Mouse (Mus musculus) naive thymus-derived CD4-positive, alpha-beta T cell, adult 2 months (primary cell): ENCODE measurements at regions not wholly inside any gene's neighbourhood (a gene's known extent, or its start where the extent isn't known, plus 50 kb on each side); places are given as distances from the start of the nearest gene placed in this dataset.

Source experiments
- DNase-seq: peaks from one replicate; pipeline ENCODE4 v3.0.0-alpha.2; 2011; ENCODE audit warnings: low read depth

GRCm38 (mm10) chr15:37166744-37167143 is 159.2 kb upstream of the Zfp706 start:
- no peak for DNase-seq

DNA sequence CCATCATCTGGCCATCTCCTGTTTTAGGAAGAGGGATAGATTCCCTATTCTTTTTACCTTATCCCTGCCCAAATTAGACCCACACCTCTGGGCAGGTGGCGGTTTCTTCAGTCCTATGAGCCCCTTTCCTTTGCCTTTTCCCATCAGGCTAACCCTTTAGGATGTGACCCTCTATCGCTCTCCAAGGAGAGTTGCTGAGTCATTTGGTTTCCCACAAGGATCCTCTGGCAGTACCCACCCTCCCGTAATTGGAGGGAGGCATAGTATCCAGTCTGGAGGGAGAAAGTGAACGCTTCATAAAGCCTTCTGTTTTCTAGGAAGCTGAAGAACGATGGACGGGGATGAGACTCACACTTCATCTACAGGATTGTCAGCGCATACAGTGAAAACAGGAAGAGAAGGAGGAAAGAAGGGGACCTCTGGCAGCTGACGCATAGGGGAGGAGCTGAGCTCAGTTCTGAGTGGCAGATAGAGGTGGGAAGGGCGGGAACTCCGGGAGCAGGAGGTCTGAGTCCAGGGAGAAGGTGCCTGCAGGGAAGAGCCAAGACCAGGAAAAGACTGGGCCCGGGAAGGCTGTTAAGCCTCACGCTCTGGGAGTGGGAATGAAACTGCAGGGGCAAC is 158.4 kb upstream of the Zfp706 start:
- DNase-seq, result no peak

DNA sequence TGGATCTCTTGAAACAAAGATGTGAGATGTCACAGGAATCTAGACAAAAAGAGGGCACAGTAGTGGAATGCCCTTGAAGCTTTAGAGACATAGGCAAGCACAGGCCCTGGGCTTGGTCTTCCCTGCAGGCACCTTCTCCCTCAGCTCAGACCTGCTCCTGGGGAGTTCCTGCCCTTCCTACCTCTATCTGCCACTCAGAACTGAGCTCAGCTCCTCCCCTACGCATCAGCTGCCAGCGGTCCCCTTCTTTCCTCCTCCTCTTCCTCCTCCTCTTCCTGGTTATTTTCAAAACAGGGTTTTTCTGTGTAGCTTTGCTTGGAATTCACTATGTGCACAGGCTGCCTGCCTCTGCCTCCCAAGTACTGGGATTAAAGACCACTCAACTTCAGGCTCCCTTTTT is 157.6 kb upstream of the Zfp706 start:
- DNase-seq, result no peak

DNA sequence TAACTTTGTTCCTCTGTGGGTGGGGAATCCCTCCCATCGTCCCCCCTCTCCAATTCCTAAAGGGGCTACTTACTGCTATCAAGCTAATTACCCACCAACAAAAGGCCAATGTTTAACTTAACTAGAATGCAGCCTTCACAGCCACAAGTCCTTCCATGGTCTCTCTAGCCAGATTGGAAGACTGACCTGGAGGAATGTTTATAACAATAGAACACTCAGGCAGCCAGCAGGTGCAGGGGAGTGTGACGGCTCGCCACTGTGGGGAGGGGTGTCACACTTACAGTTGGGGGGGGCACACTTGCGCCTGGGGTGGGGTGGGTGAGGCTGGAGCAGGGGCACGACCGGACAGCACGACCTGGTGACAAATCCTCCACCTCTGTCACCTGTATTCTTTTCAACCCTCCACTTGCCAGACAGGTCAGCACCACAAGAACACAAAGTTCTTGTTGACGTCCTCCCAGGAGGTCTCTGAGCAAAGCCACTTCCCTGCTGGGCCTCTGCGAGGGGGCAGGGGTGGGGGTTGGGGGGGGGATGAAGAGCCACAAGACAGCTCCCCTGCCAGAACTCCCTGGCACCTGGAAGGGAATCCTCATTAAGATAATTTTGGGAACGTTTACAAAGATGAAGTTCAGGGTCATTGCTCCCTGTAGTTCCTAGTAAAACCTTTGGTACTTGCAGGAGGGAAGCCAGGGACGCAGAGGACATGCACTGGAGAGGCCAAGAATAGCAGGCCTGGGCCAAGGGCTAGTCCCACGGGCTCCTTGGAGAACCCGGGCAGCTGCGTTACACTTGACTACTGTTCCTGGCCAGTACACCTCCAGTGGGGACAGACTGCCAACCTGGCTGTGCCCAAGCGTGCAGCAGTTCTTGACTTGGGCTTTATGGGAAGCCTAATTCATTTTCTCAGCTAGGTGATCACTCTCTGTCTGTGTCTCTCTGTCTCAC is 156.9 kb upstream of the Zfp706 start:
- no peak for DNase-seq

DNA sequence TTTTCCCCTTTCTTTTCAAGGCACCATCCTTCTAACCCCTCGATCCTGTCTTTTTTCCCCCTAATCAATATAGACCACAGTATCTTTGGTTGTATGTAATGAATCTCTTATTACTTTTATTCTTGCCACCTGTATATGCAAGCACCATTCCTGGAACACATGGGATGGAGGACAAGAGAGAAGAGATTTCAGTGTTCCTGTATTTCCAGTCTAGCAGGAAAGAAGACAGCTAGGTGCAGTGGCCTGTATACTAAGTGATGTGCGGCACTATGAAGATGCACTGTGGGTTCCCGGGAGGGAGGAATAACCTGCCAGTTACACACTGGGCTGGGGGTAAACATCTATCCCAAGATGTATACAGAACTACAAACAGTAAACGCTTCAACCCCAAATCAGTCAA is 152.4 kb upstream of the Zfp706 start:
- DNase-seq, result no peak

DNA sequence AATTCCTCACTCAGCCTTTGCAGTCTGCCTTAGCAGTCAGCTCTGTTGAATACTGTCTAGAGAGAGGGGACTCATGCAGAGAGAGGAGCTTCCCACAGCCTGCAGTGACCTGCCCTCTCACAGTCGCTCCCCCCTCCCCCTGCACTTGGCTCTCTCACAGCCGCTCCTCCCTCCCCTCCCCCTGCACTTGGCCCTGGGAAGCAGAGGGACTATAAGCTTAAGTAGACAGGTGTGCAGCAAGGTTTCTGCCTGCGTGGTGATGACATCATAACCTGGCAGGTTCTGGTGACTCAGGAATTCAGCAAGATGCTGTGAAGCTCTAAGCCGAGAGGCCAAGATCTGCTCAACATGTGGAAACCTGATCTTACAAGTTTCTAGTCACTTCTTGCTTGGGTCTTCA is 151.8 kb upstream of the Zfp706 start:
- DNase-seq, result no peak

DNA sequence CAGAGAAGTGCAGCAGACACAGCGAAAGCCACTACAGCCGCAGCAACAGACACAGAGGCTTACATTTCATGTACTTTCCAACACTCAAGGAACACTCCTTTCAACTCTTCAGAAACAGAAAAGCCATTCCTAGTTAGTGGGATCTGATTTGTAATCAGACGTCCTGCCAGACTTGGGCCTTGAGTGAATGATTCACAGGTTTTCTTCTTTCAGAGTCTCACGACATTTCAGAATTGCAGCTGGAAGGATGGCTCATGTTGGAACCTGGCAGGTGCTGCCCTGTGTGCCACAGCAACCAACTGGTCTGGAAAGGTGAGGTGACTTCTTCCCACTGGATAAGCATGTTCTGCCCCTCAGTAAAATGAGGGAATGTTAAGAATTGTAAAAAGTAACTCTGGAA is 149.8 kb upstream of the Zfp706 start:
- DNase-seq, result no peak

DNA sequence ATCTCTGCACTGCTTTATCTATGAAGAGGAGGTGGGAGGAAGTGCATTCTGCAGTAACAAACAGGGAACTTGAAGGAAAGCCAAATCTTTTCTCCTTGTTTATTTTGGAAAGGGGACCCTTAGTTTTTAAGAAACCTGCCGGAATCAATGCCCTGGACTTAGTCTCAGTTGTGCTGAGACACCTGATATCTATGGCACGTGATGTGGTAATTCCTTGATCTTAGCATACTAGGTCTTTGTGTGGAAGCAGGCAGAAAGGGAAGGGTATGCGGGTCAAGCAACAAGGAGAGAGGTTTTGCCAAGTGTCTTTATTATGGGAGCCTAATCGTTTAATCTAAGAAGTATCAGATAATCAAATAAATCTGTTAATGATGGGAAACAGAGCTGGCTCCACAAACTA is 147.4 kb upstream of the Zfp706 start:
- DNase-seq, result no peak

- DNase-seq, result no peak
Observed at GRCm38 (mm10) chr15:37153177-37153576, 145.6 kb upstream of the Zfp706 start.

GRCm38 (mm10) chr15:37135590-37136164 is 128.1 kb upstream of the Zfp706 start:
- peak; percentile 76 for DNase-seq

- no peak for DNase-seq
Observed at GRCm38 (mm10) chr15:37134913-37135589, 127.5 kb upstream of the Zfp706 start.

- peak; percentile 12 for DNase-seq
Observed at GRCm38 (mm10) chr15:37134386-37134785, 126.8 kb upstream of the Zfp706 start.

- no peak for DNase-seq
Observed at GRCm38 (mm10) chr15:37133916-37134315, 126.3 kb upstream of the Zfp706 start.

GRCm38 (mm10) chr15:37127681-37128080 is 120.1 kb upstream of the Zfp706 start:
- no peak for DNase-seq

DNA sequence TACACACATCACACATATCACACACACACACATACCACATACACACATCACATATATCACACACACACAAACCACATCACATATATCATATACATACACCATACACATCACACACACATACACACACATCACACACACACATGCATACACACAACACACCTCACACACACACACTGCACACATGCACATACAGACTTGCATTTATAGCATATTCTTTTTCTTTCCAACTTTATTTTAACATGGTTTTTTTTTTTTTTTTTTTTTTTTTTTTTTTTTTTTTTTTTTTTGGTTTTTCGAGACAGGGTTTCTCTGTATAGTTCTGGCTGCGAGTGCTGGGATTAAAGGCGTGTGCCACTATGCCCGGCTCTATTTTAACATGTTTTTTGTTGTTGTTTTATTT is 119.6 kb upstream of the Zfp706 start:
- no peak for DNase-seq

- DNase-seq, result no peak
Observed at GRCm38 (mm10) chr15:37125823-37126222, 118.2 kb upstream of the Zfp706 start.

GRCm38 (mm10) chr15:37124951-37125350 is 117.4 kb upstream of the Zfp706 start:
- DNase-seq, result no peak

DNA sequence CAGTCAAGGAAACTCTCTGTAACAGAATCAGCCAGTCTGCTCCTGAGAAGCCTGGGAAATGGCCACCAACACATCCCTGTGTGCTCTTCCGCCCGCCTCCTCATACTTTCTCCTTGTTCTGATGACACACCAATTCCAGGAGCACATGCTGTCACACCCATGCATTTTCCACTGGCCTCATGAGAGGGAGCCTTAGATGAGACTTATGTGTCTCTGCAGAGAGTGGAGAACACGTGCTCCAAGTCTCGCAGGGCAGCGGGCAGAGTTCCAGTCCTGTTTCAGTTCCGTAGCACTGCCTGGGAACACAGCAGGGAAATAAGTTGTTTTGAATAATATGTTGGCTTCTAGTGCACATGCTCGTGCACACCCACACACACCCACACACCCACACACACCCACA is 116.7 kb upstream of the Zfp706 start:
- DNase-seq, result no peak

DNA sequence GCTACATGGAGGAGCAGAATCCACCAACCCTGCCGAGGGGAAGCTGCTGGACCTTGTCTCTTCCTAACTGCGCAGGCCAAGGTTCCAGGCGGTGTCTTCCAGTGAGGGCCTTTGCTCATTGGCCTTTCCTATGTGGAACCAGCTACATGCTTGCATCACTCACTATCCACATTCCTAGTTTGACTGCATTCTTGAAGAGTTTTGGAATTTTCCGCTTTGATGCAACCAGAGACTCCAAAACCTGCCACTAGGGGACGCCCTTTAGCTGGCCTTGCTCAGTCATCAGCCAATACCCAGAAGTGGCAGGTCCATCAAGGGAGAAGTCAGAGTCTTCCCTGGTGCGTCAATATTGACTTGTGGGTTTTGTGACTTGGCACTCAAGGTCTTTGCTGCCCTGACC is 112.8 kb upstream of the Zfp706 start:
- peak; percentile 71 for DNase-seq

GRCm38 (mm10) chr15:37114119-37114518 is 106.5 kb upstream of the Zfp706 start:
- DNase-seq, result peak; percentile 89

GRCm38 (mm10) chr15:37110462-37110861 is 102.9 kb upstream of the Zfp706 start:
- no peak for DNase-seq

GRCm38 (mm10) chr15:37102035-37102555 is 94.5 kb upstream of the Zfp706 start:
- no peak for DNase-seq
